Mouse (Mus musculus) olfactory bulb, adult 2 months (tissue): ENCODE measurements around the gene Sall2.

ENCODE experiments used
- CTCF ChIP-seq: fragments of 200-500 bp; IDR thresholded peaks from 2 replicates; pipeline ENCODE4 v1.5.1; 2012; ENCODE audit warnings: low read depth, mild to moderate bottlenecking, low read length, moderate library complexity; ENCODE audit not compliant: insufficient read depth
- POLR2A ChIP-seq: fragments of 200-500 bp; IDR thresholded peaks from 2 replicates; pipeline ENCODE4 v1.6.1; 2012; ENCODE audit warnings: mild to moderate bottlenecking, low read depth, low read length, moderate library complexity; ENCODE audit not compliant: insufficient read depth

DNA sequence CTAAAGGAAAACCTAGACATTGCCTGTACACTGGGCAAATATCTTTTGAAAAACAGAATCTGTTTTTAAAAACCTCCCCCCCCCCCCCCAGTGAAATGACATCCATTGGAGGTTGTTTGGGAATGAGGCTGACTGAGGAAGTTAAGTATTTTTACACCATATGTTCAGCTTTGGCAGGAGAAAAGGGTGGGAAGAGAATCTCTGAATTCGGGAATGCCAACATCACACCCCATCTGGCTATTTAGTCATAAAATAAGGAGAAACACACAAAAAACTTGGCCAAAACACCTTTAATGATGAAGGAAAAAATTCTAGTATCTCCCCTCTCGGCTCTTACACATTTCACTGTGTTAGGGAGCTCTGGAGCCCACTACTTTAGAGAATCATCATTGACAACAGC lies 17.7 kb downstream of the Sall2 start:
- no peak for TF ChIP-seq POLR2A
- TF ChIP-seq CTCF, result no peak
